Mouse (Mus musculus): ENCODE data around the gene Apom. TPM values are rescaled to one million over a fixed set of nuclear protein-coding genes. Genes with fewer than 3 reads are reported as not detected.

Apom gene
- polyA plus RNA-seq, 1 experiment from 2014 or later: 0.88 TPM

DNA sequence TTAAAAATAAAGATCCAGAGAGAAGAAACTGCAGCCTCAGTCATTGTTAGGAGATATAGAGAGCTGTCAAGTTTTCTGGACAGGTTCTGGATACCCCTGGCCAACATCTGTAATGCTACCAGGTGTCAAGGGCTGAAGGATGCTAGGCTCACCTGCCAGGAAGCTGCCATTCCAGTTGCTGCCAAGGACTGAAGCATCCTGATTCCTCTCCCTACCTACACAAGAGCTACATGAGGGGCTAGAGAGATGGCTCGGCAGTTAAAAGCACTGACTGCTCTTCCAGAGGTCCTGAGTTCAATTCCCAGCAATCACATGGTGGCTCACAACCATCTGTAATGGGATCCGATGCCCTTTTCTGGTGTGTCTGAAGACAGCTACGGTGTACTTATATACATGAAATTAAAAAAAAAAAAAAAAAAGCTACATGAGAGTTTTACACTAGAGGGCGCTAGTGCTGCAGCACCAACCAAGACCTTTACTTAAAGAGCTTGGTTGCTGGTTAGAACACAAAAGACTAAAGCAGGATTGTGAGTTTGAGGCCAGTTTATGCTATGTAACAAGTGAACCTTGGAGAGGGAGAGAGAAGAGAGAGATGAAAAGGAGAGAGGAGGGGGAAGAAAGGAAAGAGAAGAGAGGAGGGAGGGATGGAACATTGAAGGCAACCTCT is 36.8 kb upstream of the Apom start:
- WGBS: 20% methylated on average over 4 of the region's 4 CpGs

DNA sequence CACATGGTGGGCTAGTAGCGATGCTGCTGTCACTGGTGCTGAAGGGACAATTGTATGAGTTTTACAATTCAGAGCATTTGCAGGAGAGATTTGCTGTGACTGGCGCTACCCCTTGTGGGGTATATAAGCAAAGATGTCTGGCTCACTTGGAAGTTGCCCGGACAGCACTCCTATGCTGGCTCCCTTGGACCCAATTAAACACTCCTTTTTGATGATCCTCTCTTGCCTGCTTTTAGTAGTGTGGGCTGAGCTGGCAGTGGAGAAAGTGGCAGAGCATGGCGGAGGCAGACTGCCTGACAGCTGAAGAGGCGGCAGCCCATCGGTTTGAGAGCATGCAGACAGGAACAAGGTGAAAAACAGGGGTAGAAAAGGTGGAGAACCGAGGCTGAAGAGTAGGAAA is 35.9 kb upstream of the Apom start:
- H3K4me2 ChIP-seq (ENCODE audit: low read depth, low read length, severe bottlenecking): no peak overlapping the region
- no peaks in the 10 kb centered on the region for H3K9me3 ChIP-seq (ENCODE audit: control insufficient read depth, low read length)
- H3K27ac ChIP-seq (ENCODE audit: low read depth, low read length): no peak overlapping the region
- 87% methylated on average over 7 of the region's 7 CpGs for WGBS
- H3K4me3 ChIP-seq (ENCODE audit: low read depth, low read length): no peak overlapping the region
- ATAC-seq (replicated peaks; ENCODE audit: low FRiP score) (no peak), DNase-seq (ENCODE audit: low spot score) (no peak)
- H3K36me3 ChIP-seq (ENCODE audit: control insufficient read depth, insufficient read depth, low read length): no peaks in the 10 kb centered on the region
- H3K9ac ChIP-seq (ENCODE audit: low read length): no peak overlapping the region
- peaks cover 6% of the 10 kb centered on the region for H3K4me1 ChIP-seq (replicated peaks; ENCODE audit: control insufficient read depth, insufficient read depth, low read length)
- H3K27me3 ChIP-seq (ENCODE audit: control insufficient read depth, insufficient read depth, low read length): no peaks in the 10 kb centered on the region

More for the DNA sequence above, 36.8 kb upstream of the Apom start:
- Histone ChIP-seq H3K4me3 (ENCODE audit: low read depth, low read length) (no peak overlapping the region), H3K9me3 (ENCODE audit: control insufficient read depth, low read length) (no peaks in the 10 kb centered on the region), H3K27me3 (ENCODE audit: control insufficient read depth, insufficient read depth, low read length) (no peaks in the 10 kb centered on the region), H3K36me3 (ENCODE audit: control insufficient read depth, insufficient read depth, low read length) (no peaks in the 10 kb centered on the region), H3K4me1 (replicated peaks; ENCODE audit: control insufficient read depth, insufficient read depth, low read length) (peaks cover 3% of the 10 kb centered on the region; the same call in 1 of the 2 replicates), H3K27ac (ENCODE audit: low read depth, low read length) (no peak overlapping the region), H3K4me2 (ENCODE audit: low read depth, low read length, severe bottlenecking) (no peak overlapping the region), H3K9ac (ENCODE audit: low read length) (no peak overlapping the region)
- ATAC-seq (replicated peaks; ENCODE audit: low FRiP score) (no peak), DNase-seq (ENCODE audit: low spot score) (no peak)

DNA sequence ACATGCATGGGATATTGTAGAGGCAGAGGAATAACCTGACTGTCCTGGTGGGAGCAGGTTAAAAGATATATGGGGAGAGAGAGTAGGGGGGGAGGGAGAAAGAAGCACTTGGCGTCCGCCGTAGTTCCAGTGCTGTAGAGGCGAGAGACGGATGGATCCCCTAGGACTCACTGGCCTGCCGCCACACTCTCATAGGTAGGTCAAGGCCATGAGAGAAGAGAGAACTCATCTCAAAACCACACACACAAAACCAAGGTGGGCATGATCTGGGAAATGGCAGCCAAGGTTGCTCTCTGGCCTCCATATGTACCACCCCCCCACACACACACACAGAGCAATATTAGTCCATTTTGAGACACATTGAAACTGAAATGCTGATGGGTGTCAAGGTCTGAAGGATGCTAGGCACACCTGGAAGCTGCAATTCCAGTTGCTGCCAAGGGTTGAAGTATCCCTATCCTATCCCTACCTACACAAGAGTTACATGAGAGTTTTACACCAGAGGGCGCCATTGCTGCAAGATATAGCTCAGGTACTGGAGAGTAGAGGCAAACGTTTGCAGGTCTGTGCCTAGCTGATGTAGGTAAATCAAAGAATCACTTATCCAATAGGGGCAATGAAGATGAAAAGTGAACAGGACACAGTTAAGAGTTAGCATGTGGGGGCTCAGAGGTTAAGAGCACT is 34.6 kb upstream of the Apom start:
- Histone ChIP-seq H3K9ac (ENCODE audit: low read length) (peak overlapping the region; percentile 69), H3K4me1 (replicated peaks; ENCODE audit: control insufficient read depth, insufficient read depth, low read length) (peaks cover 9% of the 10 kb centered on the region), H3K4me2 (ENCODE audit: low read depth, low read length, severe bottlenecking) (peak overlapping the region; percentile 67), H3K27ac (ENCODE audit: low read depth, low read length) (peak overlapping the region; percentile 95), H3K27me3 (ENCODE audit: control insufficient read depth, insufficient read depth, low read length) (no peaks in the 10 kb centered on the region), H3K4me3 (ENCODE audit: low read depth, low read length) (peak overlapping the region; percentile 100; the same call in 1 of the 2 replicates), H3K9me3 (ENCODE audit: control insufficient read depth, low read length) (no peaks in the 10 kb centered on the region), H3K36me3 (ENCODE audit: control insufficient read depth, insufficient read depth, low read length) (peaks cover 6% of the 10 kb centered on the region)
- 74% methylated on average over 8 of the region's 8 CpGs for WGBS
- ATAC-seq (replicated peaks; ENCODE audit: low FRiP score) (no peak), DNase-seq (ENCODE audit: low spot score) (no peak)

DNA sequence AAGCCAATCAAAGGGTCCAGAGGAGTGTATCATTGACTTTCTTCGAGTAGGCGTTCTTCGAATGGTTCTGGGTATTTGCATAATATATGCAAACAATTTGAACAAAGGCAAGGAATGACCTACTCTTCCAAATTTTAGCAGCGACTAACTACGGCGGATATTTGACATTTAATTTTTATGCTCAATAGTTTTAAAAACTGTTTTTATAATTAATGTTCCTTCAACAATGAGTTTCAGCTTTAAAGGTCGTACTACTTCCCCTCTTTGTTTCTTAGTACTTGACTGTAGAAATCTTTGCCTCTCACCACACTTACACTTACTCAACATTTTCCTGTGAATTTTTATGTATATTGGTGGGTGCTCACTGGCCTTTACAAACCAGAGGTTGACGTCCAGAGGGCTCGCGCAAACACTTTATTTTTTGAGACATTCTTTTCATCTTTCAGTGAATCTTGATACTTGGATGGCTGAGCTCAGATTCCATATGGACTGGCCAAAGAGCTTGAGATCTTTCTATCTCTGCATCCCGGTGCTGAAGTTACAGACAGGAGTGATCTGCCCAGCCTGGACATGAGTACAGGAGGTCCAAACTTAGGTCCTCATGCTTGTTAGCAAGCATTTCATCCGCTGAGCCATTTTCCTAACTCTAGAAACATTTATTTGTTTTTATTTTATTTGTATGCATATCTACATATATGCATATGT is 33.8 kb upstream of the Apom start:
- peak overlapping the region; percentile 67 for H3K4me2 ChIP-seq (ENCODE audit: low read depth, low read length, severe bottlenecking)
- no peaks in the 10 kb centered on the region for H3K27me3 ChIP-seq (ENCODE audit: control insufficient read depth, insufficient read depth, low read length)
- peaks cover 14% of the 10 kb centered on the region for H3K36me3 ChIP-seq (ENCODE audit: control insufficient read depth, insufficient read depth, low read length)
- 25% methylated on average over 12 of the region's 12 CpGs for WGBS
- peak overlapping the region; percentile 100 for H3K4me3 ChIP-seq (ENCODE audit: low read depth, low read length)
- peak overlapping the region; percentile 95 for H3K27ac ChIP-seq (ENCODE audit: low read depth, low read length)
- H3K4me1 ChIP-seq (replicated peaks; ENCODE audit: control insufficient read depth, insufficient read depth, low read length): peaks cover 9% of the 10 kb centered on the region
- DNase-seq (ENCODE audit: low spot score) (no peak), ATAC-seq (replicated peaks; ENCODE audit: low FRiP score) (peak; percentile 85)
- H3K9me3 ChIP-seq (ENCODE audit: control insufficient read depth, low read length): no peaks in the 10 kb centered on the region
- peak overlapping the region; percentile 69 for H3K9ac ChIP-seq (ENCODE audit: low read length)

GRCm38 (mm10) chr17:35164568-35165450 is 33.0 kb upstream of the Apom start, which contains the start of gene Prrc2a:
Gene Prrc2a (minus strand): TSS chr17:35164897.
- Histone ChIP-seq H3K27me3 (ENCODE audit: control insufficient read depth, insufficient read depth, low read length) (no peaks in the 10 kb centered on the region), H3K4me3 (ENCODE audit: low read depth, low read length) (peak within 1 kb of the TSS; percentile 100), H3K9ac (ENCODE audit: low read length) (peak within 1 kb of the TSS; percentile 100), H3K9me3 (ENCODE audit: control insufficient read depth, low read length) (no peaks in the 10 kb centered on the region), H3K36me3 (ENCODE audit: control insufficient read depth, insufficient read depth, low read length) (peaks cover 21% of the 10 kb centered on the region), H3K4me1 (replicated peaks; ENCODE audit: control insufficient read depth, insufficient read depth, low read length) (peaks cover 9% of the 10 kb centered on the region), H3K4me2 (ENCODE audit: low read depth, low read length, severe bottlenecking) (peak within 1 kb of the TSS; percentile 93), H3K27ac (ENCODE audit: low read depth, low read length) (peak within 1 kb of the TSS; percentile 95)
- WGBS: 1% methylated on average over 74 of the region's 89 CpGs
- ATAC-seq (replicated peaks; ENCODE audit: low FRiP score): peak; percentile 94
- peak; percentile 98 for DNase-seq (ENCODE audit: low spot score)

DNA sequence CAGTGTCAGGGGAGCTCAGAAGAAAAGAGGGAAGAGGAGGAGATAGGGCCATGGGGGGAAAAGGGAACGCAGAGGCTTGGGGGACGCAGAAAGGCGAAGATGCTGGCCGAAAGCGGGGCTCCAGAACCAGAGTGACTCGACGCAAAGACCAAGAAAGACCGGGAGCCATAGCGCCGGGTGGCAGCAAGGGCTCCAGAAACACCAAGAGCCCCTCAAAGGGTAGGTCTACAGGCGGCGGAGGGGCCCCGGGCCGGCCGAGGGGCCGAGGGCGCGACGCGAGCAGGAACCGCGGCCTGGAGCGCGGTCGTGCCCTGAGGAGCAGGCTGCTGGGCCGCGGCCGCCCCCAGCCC is 32.3 kb upstream of the Apom start:
- peak overlapping the region; percentile 93 for H3K4me2 ChIP-seq (ENCODE audit: low read depth, low read length, severe bottlenecking)
- H3K27me3 ChIP-seq (ENCODE audit: control insufficient read depth, insufficient read depth, low read length): no peaks in the 10 kb centered on the region
- H3K4me1 ChIP-seq (replicated peaks; ENCODE audit: control insufficient read depth, insufficient read depth, low read length): peaks cover 9% of the 10 kb centered on the region
- H3K9ac ChIP-seq (ENCODE audit: low read length): peak overlapping the region; percentile 100
- peaks cover 27% of the 10 kb centered on the region for H3K36me3 ChIP-seq (ENCODE audit: control insufficient read depth, insufficient read depth, low read length)
- H3K9me3 ChIP-seq (ENCODE audit: control insufficient read depth, low read length): no peaks in the 10 kb centered on the region
- 0% methylated on average over 26 of the region's 28 CpGs for WGBS
- H3K27ac ChIP-seq (ENCODE audit: low read depth, low read length): peak overlapping the region; percentile 95
- peak overlapping the region; percentile 100 for H3K4me3 ChIP-seq (ENCODE audit: low read depth, low read length)
- no peak for DNase-seq (ENCODE audit: low spot score)
- ATAC-seq (replicated peaks; ENCODE audit: low FRiP score): no peak

GRCm38 (mm10) chr17:35163326-35164081 is 31.7 kb upstream of the Apom start:
- H3K9ac ChIP-seq (ENCODE audit: low read length): peak overlapping the region; percentile 100
- peak overlapping the region; percentile 100 for H3K4me3 ChIP-seq (ENCODE audit: low read depth, low read length)
- peak overlapping the region; percentile 93 for H3K4me2 ChIP-seq (ENCODE audit: low read depth, low read length, severe bottlenecking)
- H3K27ac ChIP-seq (ENCODE audit: low read depth, low read length): peak overlapping the region; percentile 95
- peaks cover 9% of the 10 kb centered on the region for H3K4me1 ChIP-seq (replicated peaks; ENCODE audit: control insufficient read depth, insufficient read depth, low read length)
- 20% methylated on average over 8 of the region's 8 CpGs for WGBS
- ATAC-seq (replicated peaks; ENCODE audit: low FRiP score) (no peak), DNase-seq (ENCODE audit: low spot score) (no peak)
- peaks cover 31% of the 10 kb centered on the region for H3K36me3 ChIP-seq (ENCODE audit: control insufficient read depth, insufficient read depth, low read length)
- H3K27me3 ChIP-seq (ENCODE audit: control insufficient read depth, insufficient read depth, low read length): no peaks in the 10 kb centered on the region
- H3K9me3 ChIP-seq (ENCODE audit: control insufficient read depth, low read length): no peaks in the 10 kb centered on the region

Measured in forebrain, embryonic 11.5 days (tissue).